ENCODE assay signal across 3 mouse cellular contexts in the genomic region with DNA sequence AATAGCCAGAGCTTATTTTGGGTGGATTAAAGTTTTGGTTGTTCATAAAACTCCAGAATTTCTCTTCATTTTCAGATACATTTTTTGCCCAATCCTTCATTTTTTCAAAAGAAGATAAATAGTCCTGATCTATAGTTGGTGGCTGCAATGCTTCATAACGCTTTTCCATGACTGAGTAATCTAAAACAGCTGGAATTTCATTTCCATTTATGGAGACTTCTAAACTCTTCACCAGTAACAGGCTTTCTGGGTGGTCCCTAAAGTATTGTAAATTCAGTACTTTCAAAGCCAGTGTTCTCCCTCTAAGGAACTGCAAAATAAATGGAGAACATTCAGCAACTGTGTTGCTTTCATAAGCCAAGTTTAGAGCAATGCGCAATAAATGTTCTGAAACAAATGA. TPM values are rescaled to one million over a fixed set of nuclear protein-coding genes. Genes with fewer than 3 reads are reported as not detected.
"Had no signal": no experiment of that assay in that cellular context is flagged by ENCODE, and none has a peak within 500 bp of the region (broad histone marks: within the 10 kb centered on the region; RNA-seq: fewer than 3 reads in every experiment).

No protein-coding gene starts in this region.

RNA-seq across cellular contexts. Expression of a gene that starts 34.8 kb away (rescaled TPM):
- polyA plus RNA-seq: embryonic facial prominence, embryonic 11.5 days; erythroblast, embryonic 14.5 days; forebrain, embryonic 14.5 days had no signal
